Mouse (Mus musculus): ENCODE results near the gene BC049715. TPM values are rescaled to one million over a fixed set of nuclear protein-coding genes. Genes with fewer than 3 reads are reported as not detected.
"Not testable (repeated sequence)": the region's sequence is repeated elsewhere in the genome, so short reads cannot be mapped to it uniquely, and the experiment has no call there.

Gene BC049715
- polyA plus RNA-seq, 1 experiment from 2014 or later, result 0.90 TPM

DNA sequence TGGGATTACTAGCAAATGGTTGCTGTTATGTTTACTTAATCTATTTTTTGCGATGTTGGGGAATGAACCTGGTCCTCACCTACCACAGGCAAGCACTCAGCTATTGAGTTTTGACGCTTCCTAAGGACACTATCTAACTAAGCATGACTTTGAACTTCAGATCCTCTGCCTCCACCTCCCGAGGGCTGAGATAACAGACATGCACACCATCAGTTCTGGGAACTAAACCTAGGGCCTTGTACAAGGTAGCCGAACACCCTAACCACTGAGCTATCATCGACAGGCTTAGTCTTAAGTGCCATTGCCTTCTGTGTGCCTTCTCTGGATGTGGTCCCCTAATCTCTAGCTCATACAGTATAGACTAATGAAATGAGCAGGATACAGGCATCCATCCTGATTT is 37.9 kb downstream of the BC049715 start:
- no peak overlapping the region for H3K9ac ChIP-seq (ENCODE audit: low read depth, low read length)
- no peak overlapping the region for H3K4me3 ChIP-seq (ENCODE audit: low read depth, low read length)
- no peaks in the 10 kb centered on the region for H3K9me3 ChIP-seq (ENCODE audit: control insufficient read depth, low read length)
- H3K27ac ChIP-seq (ENCODE audit: low read depth, low read length), result no peak overlapping the region
- H3K4me1 ChIP-seq (replicated peaks; ENCODE audit: control insufficient read depth, insufficient read depth, low read length), result no peaks in the 10 kb centered on the region
- no peaks in the 10 kb centered on the region for H3K27me3 ChIP-seq (ENCODE audit: control insufficient read depth, insufficient read depth, low read length)
- 90% methylated on average over 5 of the region's 5 CpGs for WGBS
- H3K4me2 ChIP-seq (replicated peaks; ENCODE audit: low read depth, low read length), result no peak overlapping the region
- DNase-seq (ENCODE audit: low spot score) (no peak), ATAC-seq (ENCODE audit: low FRiP score) (no peak)
- H3K36me3 ChIP-seq (ENCODE audit: control insufficient read depth, insufficient read depth, low read length), result no peaks in the 10 kb centered on the region

DNA sequence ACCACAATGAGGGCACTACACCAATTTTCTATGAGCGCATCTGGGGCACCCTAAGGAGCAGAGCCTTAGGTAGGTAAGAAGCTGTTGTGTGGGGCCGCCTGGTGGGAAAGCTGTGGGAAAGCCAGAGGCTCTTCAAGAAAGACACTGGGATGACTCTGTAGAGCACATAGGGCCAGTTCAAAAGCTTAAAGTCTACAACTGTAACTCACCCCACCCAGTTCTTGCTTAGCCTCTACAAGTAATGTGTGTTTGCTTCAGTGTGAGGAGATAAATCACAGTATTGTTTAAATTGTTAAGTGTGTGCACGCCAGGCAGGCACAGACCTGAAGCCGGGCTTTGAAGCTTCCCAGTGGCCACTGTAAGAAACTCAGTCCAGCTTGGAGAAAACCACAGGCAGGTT is 38.7 kb downstream of the BC049715 start:
- Histone ChIP-seq H3K4me2 (replicated peaks; ENCODE audit: low read depth, low read length) (no peak overlapping the region), H3K4me3 (ENCODE audit: low read depth, low read length) (no peak overlapping the region), H3K9ac (ENCODE audit: low read depth, low read length) (no peak overlapping the region), H3K27me3 (ENCODE audit: control insufficient read depth, insufficient read depth, low read length) (no peaks in the 10 kb centered on the region), H3K4me1 (replicated peaks; ENCODE audit: control insufficient read depth, insufficient read depth, low read length) (no peaks in the 10 kb centered on the region), H3K36me3 (ENCODE audit: control insufficient read depth, insufficient read depth, low read length) (no peaks in the 10 kb centered on the region), H3K27ac (ENCODE audit: low read depth, low read length) (no peak overlapping the region), H3K9me3 (ENCODE audit: control insufficient read depth, low read length) (no peaks in the 10 kb centered on the region)
- DNase-seq (ENCODE audit: low spot score) (no peak), ATAC-seq (ENCODE audit: low FRiP score) (no peak)
- 89% methylated on average over 4 of the region's 4 CpGs for WGBS

DNA sequence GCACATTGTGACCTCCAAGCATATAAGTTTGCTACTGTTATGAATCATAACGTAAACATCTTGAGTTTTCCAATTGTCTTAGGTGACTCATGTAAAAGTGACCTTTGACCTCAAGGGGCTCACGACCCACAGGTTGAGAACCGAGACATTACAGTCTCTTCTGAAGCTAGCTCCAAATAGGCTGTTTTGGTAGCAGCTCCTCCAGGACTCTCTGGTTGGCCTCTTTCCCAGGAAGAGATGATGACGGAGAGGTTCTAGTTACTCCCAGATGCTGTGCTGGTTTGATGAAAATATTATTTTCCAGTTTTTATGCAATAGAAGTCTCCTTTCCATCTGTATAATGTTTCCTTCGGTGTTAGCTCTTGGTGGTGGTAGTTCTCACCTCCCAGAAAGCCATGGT is 41.5 kb downstream of the BC049715 start:
- DNase-seq (ENCODE audit: low spot score) (no peak), ATAC-seq (ENCODE audit: low FRiP score) (no peak)
- Histone ChIP-seq H3K9me3 (ENCODE audit: control insufficient read depth, low read length) (no peaks in the 10 kb centered on the region), H3K4me2 (replicated peaks; ENCODE audit: low read depth, low read length) (no peak overlapping the region), H3K4me3 (ENCODE audit: low read depth, low read length) (no peak overlapping the region), H3K36me3 (ENCODE audit: control insufficient read depth, insufficient read depth, low read length) (no peaks in the 10 kb centered on the region), H3K27me3 (ENCODE audit: control insufficient read depth, insufficient read depth, low read length) (no peaks in the 10 kb centered on the region), H3K4me1 (replicated peaks; ENCODE audit: control insufficient read depth, insufficient read depth, low read length) (no peaks in the 10 kb centered on the region), H3K9ac (ENCODE audit: low read depth, low read length) (no peak overlapping the region), H3K27ac (ENCODE audit: low read depth, low read length) (no peak overlapping the region)
- 79% methylated on average over 5 of the region's 5 CpGs for WGBS

DNA sequence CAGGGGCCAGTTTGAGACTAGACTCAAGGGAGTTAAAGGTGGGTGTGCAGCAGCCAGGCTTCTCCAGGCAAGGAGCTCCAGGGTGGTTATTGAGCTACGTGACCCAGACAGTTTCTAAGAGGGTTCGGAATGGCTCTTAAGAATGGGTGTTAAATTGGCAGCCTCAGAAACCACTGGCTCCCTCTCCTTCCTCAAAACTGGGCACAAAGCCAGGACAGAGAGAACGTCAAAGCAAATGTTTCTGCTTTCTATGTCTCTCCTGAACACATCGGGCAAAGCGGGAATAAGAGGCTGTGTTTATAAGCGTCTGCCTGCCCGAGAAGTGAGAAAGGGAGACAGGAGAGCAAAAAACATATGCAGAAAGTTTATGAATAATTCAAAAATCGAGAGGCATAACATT is 47.2 kb downstream of the BC049715 start:
- H3K27me3 ChIP-seq (ENCODE audit: control insufficient read depth, insufficient read depth, low read length), result no peaks in the 10 kb centered on the region
- no peak overlapping the region for H3K4me3 ChIP-seq (ENCODE audit: low read depth, low read length)
- no peak overlapping the region for H3K27ac ChIP-seq (ENCODE audit: low read depth, low read length)
- no peaks in the 10 kb centered on the region for H3K4me1 ChIP-seq (replicated peaks; ENCODE audit: control insufficient read depth, insufficient read depth, low read length)
- ATAC-seq (ENCODE audit: low FRiP score) (no peak), DNase-seq (ENCODE audit: low spot score) (no peak)
- H3K9me3 ChIP-seq (ENCODE audit: control insufficient read depth, low read length), result no peaks in the 10 kb centered on the region
- WGBS, result 83% methylated on average over 8 of the region's 8 CpGs
- no peaks in the 10 kb centered on the region for H3K36me3 ChIP-seq (ENCODE audit: control insufficient read depth, insufficient read depth, low read length)
- H3K9ac ChIP-seq (ENCODE audit: low read depth, low read length), result no peak overlapping the region
- no peak overlapping the region for H3K4me2 ChIP-seq (replicated peaks; ENCODE audit: low read depth, low read length)

DNA sequence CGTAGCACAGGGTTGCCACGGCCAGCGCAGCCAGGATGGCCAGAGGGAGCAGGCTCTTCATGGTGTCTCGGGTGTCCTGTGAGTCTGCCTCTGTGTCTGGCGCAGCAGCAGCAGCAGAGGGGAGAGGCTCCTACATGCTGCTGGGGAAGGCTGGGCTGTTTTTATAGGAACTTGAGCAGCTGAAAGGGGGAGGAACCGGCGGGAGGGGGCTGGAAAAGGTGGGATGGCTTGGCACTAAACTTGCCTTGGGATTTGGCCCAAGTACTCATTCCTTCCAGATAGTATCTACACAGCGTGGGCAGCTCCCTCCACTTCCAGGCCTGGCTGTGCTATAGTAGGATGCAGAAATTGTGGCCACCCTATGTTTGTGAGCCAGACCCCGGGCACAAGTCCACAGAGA is 48.2 kb downstream of the BC049715 start, which contains the start of gene Mgp:
Gene Mgp (minus strand): TSS at position 154 of the 400 bp plus-strand sequence.
- H3K4me2 ChIP-seq (replicated peaks; ENCODE audit: low read depth, low read length), result no peak within 1 kb of the TSS
- H3K4me3 ChIP-seq (ENCODE audit: low read depth, low read length), result no peak within 1 kb of the TSS
- no peaks in the 10 kb centered on the region for H3K9me3 ChIP-seq (ENCODE audit: control insufficient read depth, low read length)
- no peaks in the 10 kb centered on the region for H3K36me3 ChIP-seq (ENCODE audit: control insufficient read depth, insufficient read depth, low read length)
- no peak within 1 kb of the TSS for H3K27ac ChIP-seq (ENCODE audit: low read depth, low read length)
- H3K4me1 ChIP-seq (replicated peaks; ENCODE audit: control insufficient read depth, insufficient read depth, low read length), result no peaks in the 10 kb centered on the region
- DNase-seq (ENCODE audit: low spot score) (no peak), ATAC-seq (ENCODE audit: low FRiP score) (no peak)
- 53% methylated on average over 9 of the region's 9 CpGs for WGBS
- no peak within 1 kb of the TSS for H3K9ac ChIP-seq (ENCODE audit: low read depth, low read length)
- no peaks in the 10 kb centered on the region for H3K27me3 ChIP-seq (ENCODE audit: control insufficient read depth, insufficient read depth, low read length)

DNA sequence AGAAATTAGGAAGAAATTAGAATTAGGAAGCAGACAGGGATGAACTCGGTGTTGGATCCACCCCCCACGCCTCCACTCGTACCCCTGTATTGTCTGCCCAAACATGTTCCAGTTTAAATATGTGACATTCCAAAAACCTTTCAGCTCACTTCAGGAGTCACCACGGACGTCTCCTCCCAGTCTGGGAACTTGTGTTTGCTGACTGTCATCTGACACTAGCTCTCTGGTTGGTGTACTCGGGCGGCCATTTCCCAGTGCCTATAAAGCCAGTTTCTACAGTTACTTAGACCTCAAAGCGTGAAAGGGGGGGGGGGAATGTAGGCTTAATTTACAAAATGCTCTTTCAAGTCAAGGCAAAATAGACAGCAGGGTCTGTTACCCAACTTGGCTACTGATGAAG is 54.3 kb downstream of the BC049715 start:
- DNase-seq (ENCODE audit: low spot score) (no peak), ATAC-seq (ENCODE audit: low FRiP score) (no peak)
- H3K9me3 ChIP-seq (ENCODE audit: control insufficient read depth, low read length), result no peaks in the 10 kb centered on the region
- WGBS, result 73% methylated on average over 8 of the region's 8 CpGs
- no peak overlapping the region for H3K4me3 ChIP-seq (ENCODE audit: low read depth, low read length)
- no peak overlapping the region for H3K27ac ChIP-seq (ENCODE audit: low read depth, low read length)
- H3K4me1 ChIP-seq (replicated peaks; ENCODE audit: control insufficient read depth, insufficient read depth, low read length), result no peaks in the 10 kb centered on the region
- H3K36me3 ChIP-seq (ENCODE audit: control insufficient read depth, insufficient read depth, low read length), result no peaks in the 10 kb centered on the region
- H3K4me2 ChIP-seq (replicated peaks; ENCODE audit: low read depth, low read length), result no peak overlapping the region
- no peak overlapping the region for H3K9ac ChIP-seq (ENCODE audit: low read depth, low read length)
- H3K27me3 ChIP-seq (ENCODE audit: control insufficient read depth, insufficient read depth, low read length), result no peaks in the 10 kb centered on the region

DNA sequence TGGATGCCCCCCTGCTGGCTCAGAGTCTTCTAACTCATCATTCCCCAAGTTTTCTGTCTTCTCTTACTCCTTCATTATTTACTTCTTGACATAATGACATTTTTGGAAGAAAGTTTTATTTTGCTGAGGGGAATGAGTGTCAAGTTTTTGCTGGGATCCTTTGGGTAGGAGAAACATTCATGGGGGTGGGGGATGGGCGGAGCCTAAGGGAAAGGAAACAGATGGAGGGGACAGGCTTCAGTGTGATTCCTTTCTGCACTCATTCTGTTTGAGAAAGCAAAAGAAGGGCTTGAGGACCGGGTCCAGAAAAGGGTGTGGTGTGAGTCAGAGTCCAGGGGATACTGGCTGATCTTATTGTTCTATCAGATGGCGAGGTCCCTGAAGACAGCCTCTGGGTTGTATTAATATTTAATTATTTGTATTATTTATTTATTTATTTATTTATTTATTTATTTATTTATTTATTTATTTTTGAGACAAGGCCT is 56.0 kb downstream of the BC049715 start:
- no peak for DNase-seq (ENCODE audit: low spot score)
- no peaks in the 10 kb centered on the region for H3K27me3 ChIP-seq (ENCODE audit: control insufficient read depth, insufficient read depth, low read length)
- H3K4me2 ChIP-seq (replicated peaks; ENCODE audit: low read depth, low read length), result no peak overlapping the region
- no peaks in the 10 kb centered on the region for H3K36me3 ChIP-seq (ENCODE audit: control insufficient read depth, insufficient read depth, low read length)
- WGBS, result 74% methylated on average over 3 of the region's 3 CpGs
- ATAC-seq (ENCODE audit: low FRiP score), result no peak
- H3K27ac ChIP-seq (ENCODE audit: low read depth, low read length), result no peak overlapping the region
- H3K4me3 ChIP-seq (ENCODE audit: low read depth, low read length), result no peak overlapping the region
- H3K9ac ChIP-seq (ENCODE audit: low read depth, low read length), result no peak overlapping the region
- H3K4me1 ChIP-seq (replicated peaks; ENCODE audit: control insufficient read depth, insufficient read depth, low read length), result no peaks in the 10 kb centered on the region
- no peaks in the 10 kb centered on the region for H3K9me3 ChIP-seq (ENCODE audit: control insufficient read depth, low read length)

DNA sequence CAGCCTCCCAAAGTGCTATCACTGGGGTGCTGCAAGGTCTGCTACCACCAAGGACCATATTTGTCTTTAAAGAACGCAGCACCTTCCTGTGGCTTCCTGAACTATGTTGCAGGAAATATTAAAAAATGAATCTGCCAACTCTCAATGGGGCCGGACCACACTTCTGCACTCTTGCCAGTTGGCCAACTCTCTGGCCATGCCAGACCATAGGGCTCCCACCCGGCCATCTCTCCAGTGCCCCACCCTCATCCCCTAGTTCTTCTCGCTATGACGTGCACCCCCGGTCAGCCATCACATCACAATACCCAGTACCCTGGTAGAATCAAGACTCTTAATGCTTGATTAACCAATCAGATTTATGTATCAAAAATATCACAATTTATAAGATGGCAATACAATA is 56.5 kb downstream of the BC049715 start:
- WGBS, result 95% methylated on average over 6 of the region's 6 CpGs
- no peak overlapping the region for H3K9ac ChIP-seq (ENCODE audit: low read depth, low read length)
- DNase-seq (ENCODE audit: low spot score), result no peak
- H3K4me3 ChIP-seq (ENCODE audit: low read depth, low read length), result no peak overlapping the region
- H3K4me2 ChIP-seq (replicated peaks; ENCODE audit: low read depth, low read length), result no peak overlapping the region
- H3K36me3 ChIP-seq (ENCODE audit: control insufficient read depth, insufficient read depth, low read length), result no peaks in the 10 kb centered on the region
- H3K4me1 ChIP-seq (replicated peaks; ENCODE audit: control insufficient read depth, insufficient read depth, low read length), result no peaks in the 10 kb centered on the region
- no peaks in the 10 kb centered on the region for H3K9me3 ChIP-seq (ENCODE audit: control insufficient read depth, low read length)
- H3K27me3 ChIP-seq (ENCODE audit: control insufficient read depth, insufficient read depth, low read length), result no peaks in the 10 kb centered on the region
- no peak for ATAC-seq (ENCODE audit: low FRiP score)
- no peak overlapping the region for H3K27ac ChIP-seq (ENCODE audit: low read depth, low read length)

DNA sequence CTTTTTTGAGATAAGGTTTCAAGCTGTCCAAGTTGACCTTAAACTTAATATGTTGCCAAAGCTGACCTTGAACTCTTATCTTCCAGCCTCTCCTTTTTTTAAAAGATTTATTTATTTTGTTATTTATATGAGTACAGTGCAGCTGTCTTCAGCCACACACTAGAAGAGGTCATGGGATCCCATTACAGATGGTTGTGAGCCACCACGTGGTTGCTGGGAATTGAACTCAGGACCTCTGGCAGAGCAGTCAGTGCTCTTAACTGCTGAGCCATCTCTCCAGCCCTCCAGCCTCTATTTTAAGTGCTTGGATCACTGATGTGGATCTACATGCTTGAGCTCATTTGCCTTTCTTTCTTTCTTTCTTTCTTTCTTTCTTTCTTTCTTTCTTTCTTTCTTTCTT is 57.3 kb downstream of the BC049715 start:
- not testable (repeated sequence) for H3K4me2 ChIP-seq (replicated peaks; ENCODE audit: low read depth, low read length); DNase-seq (ENCODE audit: low spot score); ATAC-seq (ENCODE audit: low FRiP score); H3K9me3 ChIP-seq (ENCODE audit: control insufficient read depth, low read length); H3K4me3 ChIP-seq (ENCODE audit: low read depth, low read length); H3K4me1 ChIP-seq (replicated peaks; ENCODE audit: control insufficient read depth, insufficient read depth, low read length); H3K36me3 ChIP-seq (ENCODE audit: control insufficient read depth, insufficient read depth, low read length); H3K9ac ChIP-seq (ENCODE audit: low read depth, low read length); H3K27ac ChIP-seq (ENCODE audit: low read depth, low read length); H3K27me3 ChIP-seq (ENCODE audit: control insufficient read depth, insufficient read depth, low read length)
- WGBS, result 41% methylated on average over 1 of the region's 1 CpGs

All from hindbrain, embryonic 11.5 days (tissue).